Mouse (Mus musculus) heart, adult 2 months (tissue): ENCODE measurements around the gene Cdk9. TPM values are rescaled to one million over a fixed set of nuclear protein-coding genes. Genes with fewer than 3 reads are reported as not detected.

Source experiments
- DNase-seq, 2 experiments: peaks; one replicate each; pipeline ENCODE4 v3.0.0; 2021
- H3K27ac ChIP-seq: fragments of 200-600 bp; 2 replicates; pipeline ENCODE4 v1.8.1; 2022
- H3K27me3 ChIP-seq: fragments of 200-500 bp; 2 replicates; pipeline ENCODE4 v1.6.1; 2012; ENCODE audit warnings: mild to moderate bottlenecking, low read length, inconsistent platforms, mixed read lengths; ENCODE audit not compliant: control insufficient read depth, insufficient read depth
- H3K36me3 ChIP-seq: fragments of 200-500 bp; 2 replicates; pipeline ENCODE4 v1.6.1; 2012; ENCODE audit warnings: low read length, inconsistent platforms; ENCODE audit not compliant: control insufficient read depth, insufficient read depth
- H3K4me1 ChIP-seq: fragments of 200-500 bp; 2 replicates; pipeline ENCODE4 v1.6.1; 2011; ENCODE audit warnings: low read length; ENCODE audit not compliant: control insufficient read depth, insufficient read depth
- H3K4me3 ChIP-seq: fragments of 200-600 bp; 2 replicates; pipeline ENCODE4 v1.8.1; 2022
- H3K79me2 ChIP-seq: fragments of 200-500 bp; replicated peaks from 2 replicates; pipeline ENCODE4 v1.6.1; 2012; ENCODE audit warnings: mild to moderate bottlenecking, inconsistent platforms, low read length, moderate library complexity, mixed read lengths; ENCODE audit not compliant: control insufficient read depth, insufficient read depth
- H3K9ac ChIP-seq: fragments of 200-500 bp; 2 replicates; pipeline ENCODE4 v1.6.1; 2012; ENCODE audit warnings: low read depth, mild to moderate bottlenecking, control low read depth, inconsistent platforms, low read length, mixed read lengths
- CTCF ChIP-seq: fragments of 200-600 bp; IDR thresholded peaks from 2 replicates; pipeline ENCODE4 v1.8.1; 2022; ENCODE audit warnings: antibody characterized with exemption, mild to moderate bottlenecking, moderate library complexity
- EP300 ChIP-seq: fragments of 200-500 bp; IDR thresholded peaks from 2 replicates; pipeline ENCODE4 v1.6.1; 2011; ENCODE audit warnings: low read depth, low read length, control low read depth; ENCODE audit not compliant: insufficient read depth
- POLR2A ChIP-seq: fragments of 200-500 bp; IDR thresholded peaks from 2 replicates; pipeline ENCODE4 v1.6.1; 2011; ENCODE audit warnings: mild to moderate bottlenecking, low read depth, low read length, control low read depth; ENCODE audit not compliant: insufficient read depth
- WGBS: fragments of 180-500 bp; shearing (Covaris S2); methylation state at CpG from one replicate; pipeline ENCODE4 v1.1.7; 2018; 5-methylcytosine and 5-hydroxymethylcytosine counted together
- intact Hi-C: fragments of 180-260 bp; cut with DNase I; formaldehyde crosslinking; loops from one replicate; pipeline ENCODE4 v1.15.1; 2025
- polyA plus RNA-seq: library from polyadenylated mRNA; depleted of rRNA; stranded (reverse); fragments of >200 nt; gene quantifications from 2 replicates; pipeline ENCODE4 v1.2.3, GENCODE M21; 2012
- total RNA-seq, 2 experiments: library from RNA; stranded (reverse); gene quantifications; 2 replicates each; pipeline ENCODE4 v1.2.3; 2021

The Cdk9 gene
- total and polyA plus RNA-seq, 3 experiments: 21.0 to 42.3 (median 25.3) TPM

DNA sequence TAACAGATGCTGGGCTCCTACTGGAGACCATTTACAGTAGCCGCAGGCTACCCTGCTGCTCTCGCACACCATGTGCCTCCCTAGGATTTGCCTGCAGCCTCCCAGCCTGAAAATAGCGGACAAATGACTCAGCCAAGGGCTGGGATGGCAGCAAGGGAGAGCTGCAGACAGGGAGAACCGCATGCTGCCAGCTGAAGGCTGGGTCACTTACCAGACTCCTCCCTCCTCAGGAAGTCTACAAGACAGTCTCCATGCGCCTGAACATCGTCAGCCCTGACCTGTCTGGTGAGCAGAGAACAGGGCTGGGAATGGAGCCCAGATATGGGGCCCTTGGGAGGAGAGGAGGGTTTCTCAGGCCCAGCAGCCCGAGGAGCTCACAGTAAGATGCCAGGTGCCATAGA is 32.8 kb downstream of the Cdk9 start:
- peaks cover 1% of the 10 kb centered on the region; the same call in 1 of the 2 replicates for H3K4me1 ChIP-seq
- no peaks in the 10 kb centered on the region for H3K36me3 ChIP-seq
- WGBS: 26% methylated on average over 7 of the region's 7 CpGs
- intact Hi-C loops: no loop called here
- DNase-seq: peak; percentile 51 to 61
- TF ChIP-seq POLR2A: no peak
- no peak for TF ChIP-seq EP300
- TF ChIP-seq CTCF: no peak
- no peak overlapping the region for H3K27ac ChIP-seq
- H3K27me3 ChIP-seq: no peaks in the 10 kb centered on the region
- H3K4me3 ChIP-seq: no peak overlapping the region
- no peaks in the 10 kb centered on the region for H3K79me2 ChIP-seq
- H3K9ac ChIP-seq: no peak overlapping the region

DNA sequence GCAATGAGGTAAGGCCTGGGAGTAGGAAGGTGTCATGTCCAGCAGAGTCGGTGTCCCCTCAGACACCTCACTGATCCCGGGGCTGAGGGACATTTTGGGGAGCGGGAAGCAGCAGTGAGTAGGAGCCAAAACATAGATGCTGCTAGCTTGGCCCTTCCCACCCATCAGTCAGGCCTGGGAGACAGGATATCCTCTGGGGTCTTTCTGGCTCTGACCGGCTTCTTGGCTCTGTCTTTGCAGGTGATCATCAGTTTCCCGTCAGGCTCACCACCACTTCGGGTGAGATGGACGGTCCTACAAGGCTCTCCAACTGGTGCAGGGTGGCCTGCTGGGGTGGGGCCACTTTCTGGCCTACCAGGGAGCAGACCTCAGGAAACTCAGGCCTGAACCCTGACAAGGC is 35.2 kb downstream of the Cdk9 start:
- 54% methylated on average over 7 of the region's 7 CpGs for WGBS

DNA sequence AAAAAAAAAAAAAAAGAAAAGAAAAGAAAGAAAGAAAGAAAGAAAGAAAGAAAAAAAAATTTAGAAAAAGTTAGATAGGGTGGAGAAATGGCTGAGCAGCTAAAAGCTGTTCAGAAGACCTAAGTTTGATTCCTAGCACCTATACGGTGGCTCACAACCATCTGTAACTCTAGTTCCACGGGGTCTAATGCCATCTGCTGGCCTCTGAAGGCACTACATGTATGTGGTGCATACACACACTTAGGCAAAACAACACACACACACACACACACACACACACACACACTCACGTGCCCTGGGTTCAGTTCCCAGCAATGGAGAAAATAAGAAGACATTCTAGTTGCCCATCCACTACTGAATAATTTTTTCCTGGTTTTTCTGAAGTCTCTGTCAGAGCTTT is 36.1 kb downstream of the Cdk9 start:
- TF ChIP-seq CTCF (peak; percentile 49), EP300 (no peak), POLR2A (no peak)
- intact Hi-C loops: loop anchor here (2.0 kb wide), 1 partner anchor 18 kb away; no protein-coding TSS in a partner anchor
- Histone ChIP-seq H3K4me3 (no peak overlapping the region), H3K4me1 (peaks cover 1% of the 10 kb centered on the region; the same call in 1 of the 2 replicates), H3K27ac (no peak overlapping the region), H3K9ac (no peak overlapping the region), H3K36me3 (no peaks in the 10 kb centered on the region), H3K79me2 (no peaks in the 10 kb centered on the region), H3K27me3 (no peaks in the 10 kb centered on the region)
- DNase-seq: no peak
- WGBS: 96% methylated on average over 3 of the region's 3 CpGs

More for the DNA sequence above, 35.2 kb downstream of the Cdk9 start:
- Histone ChIP-seq H3K27ac (no peak overlapping the region), H3K79me2 (no peaks in the 10 kb centered on the region), H3K9ac (no peak overlapping the region), H3K27me3 (no peaks in the 10 kb centered on the region), H3K4me1 (peaks cover 1% of the 10 kb centered on the region; the same call in 1 of the 2 replicates), H3K4me3 (no peak overlapping the region), H3K36me3 (no peaks in the 10 kb centered on the region)
- no peak for DNase-seq
- TF ChIP-seq CTCF: no peak
- TF ChIP-seq EP300: no peak
- TF ChIP-seq POLR2A: no peak
- intact Hi-C loops: loop anchor here (2.0 kb wide), 1 partner anchor 19 kb away; no protein-coding TSS in a partner anchor

DNA sequence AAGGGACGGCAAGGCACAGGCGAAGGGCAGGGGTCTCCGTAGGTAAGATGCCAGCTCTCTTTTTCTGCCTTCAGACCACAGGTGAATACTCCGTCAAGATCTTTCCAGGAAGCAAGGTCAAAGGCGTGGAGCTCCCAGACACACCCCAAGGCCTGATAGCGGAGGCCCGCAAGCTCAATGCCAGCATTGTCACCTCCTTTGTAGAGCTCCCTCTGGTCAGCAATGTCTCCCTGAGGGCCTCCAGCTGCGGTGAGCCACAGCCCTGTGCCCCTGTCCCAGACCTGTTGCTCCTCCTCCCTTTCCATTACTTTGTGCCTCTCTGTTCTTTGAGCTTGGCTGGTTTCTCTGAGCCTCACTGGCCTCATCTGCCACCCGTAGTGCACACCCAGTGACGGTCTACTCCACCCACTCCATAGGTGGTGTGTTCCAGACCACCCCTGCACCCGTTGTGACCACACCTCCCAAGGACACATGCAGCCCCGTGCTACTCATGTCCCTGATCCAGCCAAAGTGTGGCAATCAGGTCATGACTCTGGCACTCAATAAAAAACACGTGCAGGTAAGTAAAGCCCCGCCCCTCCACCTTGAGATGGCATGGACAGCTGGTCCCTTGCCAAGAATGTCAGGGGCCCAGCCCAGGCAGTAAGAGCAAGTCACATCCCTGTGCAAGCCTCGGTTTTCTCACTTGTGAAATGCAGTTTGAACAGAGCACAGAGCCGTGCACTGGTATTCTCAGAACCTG is 39.5 kb downstream of the Cdk9 start:
- Histone ChIP-seq H3K27me3 (no peaks in the 10 kb centered on the region), H3K4me1 (peaks cover 3% of the 10 kb centered on the region; the same call in 1 of the 2 replicates), H3K4me3 (no peak overlapping the region), H3K36me3 (no peaks in the 10 kb centered on the region), H3K79me2 (no peaks in the 10 kb centered on the region), H3K27ac (no peak overlapping the region), H3K9ac (no peak overlapping the region)
- intact Hi-C loops: loop anchor here (2.0 kb wide), 1 partner anchor 13 kb away; no protein-coding TSS in a partner anchor
- no peak for DNase-seq
- TF ChIP-seq EP300 (no peak), CTCF (no peak), POLR2A (no peak)
- WGBS: 80% methylated on average over 16 of the region's 16 CpGs

DNA sequence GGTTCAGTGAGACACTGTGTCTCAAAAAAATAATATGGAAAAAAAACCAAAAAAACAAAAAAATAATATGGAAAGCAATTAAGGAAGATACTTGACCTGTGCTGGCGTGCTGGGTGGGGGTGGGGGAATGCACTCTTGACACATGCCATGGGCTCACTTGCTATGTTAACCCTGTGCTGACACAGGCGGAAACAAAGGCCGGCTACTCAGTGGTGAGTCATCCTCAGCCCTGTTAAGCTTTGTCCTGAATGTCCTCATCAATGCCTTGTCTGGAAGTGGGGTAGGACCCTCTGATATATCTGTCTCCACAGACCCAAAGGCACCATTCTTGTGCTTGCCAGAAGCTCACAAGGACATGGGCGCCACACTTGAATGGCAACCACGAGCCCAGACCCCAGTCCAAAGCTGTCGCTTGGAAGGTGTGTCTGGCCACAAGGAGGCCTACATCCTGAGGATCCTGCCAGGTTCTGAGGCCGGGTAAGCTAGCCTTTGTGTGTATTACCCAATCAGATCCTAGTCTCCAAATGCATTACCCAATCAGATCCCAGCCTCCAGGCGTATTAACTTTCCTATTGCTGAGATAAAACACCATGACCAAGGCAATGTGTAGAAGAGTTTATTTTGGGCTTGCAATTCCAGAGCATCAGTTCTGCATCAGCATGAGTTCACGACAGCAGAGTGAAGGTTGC is 40.8 kb downstream of the Cdk9 start:
- H3K9ac ChIP-seq: no peak overlapping the region
- intact Hi-C loops: loop anchor here (2.0 kb wide), 1 partner anchor 15 kb away; no protein-coding TSS in a partner anchor
- WGBS: 74% methylated on average over 9 of the region's 9 CpGs
- H3K4me1 ChIP-seq: peaks cover 4% of the 10 kb centered on the region; the same call in 1 of the 2 replicates
- no peak for DNase-seq
- H3K4me3 ChIP-seq: no peak overlapping the region
- no peaks in the 10 kb centered on the region for H3K36me3 ChIP-seq
- H3K27me3 ChIP-seq: no peaks in the 10 kb centered on the region
- no peak overlapping the region for H3K27ac ChIP-seq
- TF ChIP-seq EP300 (no peak), POLR2A (no peak), CTCF (no peak; the same call in 1 of the 2 replicates)
- no peaks in the 10 kb centered on the region for H3K79me2 ChIP-seq
